Mouse (Mus musculus): ENCODE data around the gene Pygo1.

Pygo1 gene

DNA sequence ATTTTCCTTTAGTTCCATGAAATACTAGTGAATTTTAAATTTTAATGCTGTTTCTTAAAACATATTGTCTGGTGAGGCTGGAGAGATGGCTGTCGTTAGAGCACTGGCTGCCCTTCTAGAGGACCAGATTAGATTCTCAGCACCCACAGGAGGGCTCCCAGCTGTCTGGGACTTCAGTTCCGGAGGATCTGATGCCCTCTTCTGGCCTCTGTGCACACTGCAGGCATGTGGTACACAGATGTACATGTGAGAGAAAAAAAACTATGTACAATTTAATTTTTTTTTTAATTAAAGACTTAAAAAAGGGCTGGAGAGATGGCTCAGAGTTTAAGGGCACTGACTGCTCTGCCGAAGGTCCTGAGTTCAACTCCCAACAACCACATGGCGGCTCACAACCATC, 9.9 kb downstream of the Pygo1 start:
- in situ Hi-C loops (cut with MseI, MboI), result no loop called here

GRCm38 (mm10) chr9:72936301-72936700, 10.9 kb downstream of the Pygo1 start:
- in situ Hi-C loops (cut with MseI, MboI), result no loop called here

- in situ Hi-C loops (cut with MseI, MboI), result no loop called here
Measured at GRCm38 (mm10) chr9:72943424-72943823, 18.0 kb downstream of the Pygo1 start.

DNA sequence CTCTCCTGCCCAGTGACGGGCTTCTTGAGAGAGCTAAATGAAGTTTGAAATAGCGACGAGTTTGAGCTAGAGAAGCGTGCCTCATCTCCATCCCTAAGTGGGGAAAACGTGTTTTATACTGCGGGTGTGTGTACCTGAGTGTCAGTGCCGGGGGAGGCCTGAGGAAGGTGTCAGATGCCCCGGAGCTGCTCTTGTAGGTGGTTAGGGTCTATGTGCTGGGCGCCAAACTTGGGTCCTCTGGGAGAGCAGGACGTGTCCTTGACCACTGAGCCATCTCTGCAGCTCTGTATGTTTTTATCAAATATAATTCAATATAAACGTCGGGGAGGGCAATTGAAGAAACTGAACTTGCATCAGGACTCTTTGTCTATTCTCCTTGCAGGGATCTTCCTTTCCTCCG, 18.8 kb downstream of the Pygo1 start:
- in situ Hi-C loops (cut with MseI, MboI), result no loop called here

- in situ Hi-C loops (cut with MseI, MboI), result no loop called here
Measured at GRCm38 (mm10) chr9:72947010-72947409, 21.6 kb downstream of the Pygo1 start.

DNA sequence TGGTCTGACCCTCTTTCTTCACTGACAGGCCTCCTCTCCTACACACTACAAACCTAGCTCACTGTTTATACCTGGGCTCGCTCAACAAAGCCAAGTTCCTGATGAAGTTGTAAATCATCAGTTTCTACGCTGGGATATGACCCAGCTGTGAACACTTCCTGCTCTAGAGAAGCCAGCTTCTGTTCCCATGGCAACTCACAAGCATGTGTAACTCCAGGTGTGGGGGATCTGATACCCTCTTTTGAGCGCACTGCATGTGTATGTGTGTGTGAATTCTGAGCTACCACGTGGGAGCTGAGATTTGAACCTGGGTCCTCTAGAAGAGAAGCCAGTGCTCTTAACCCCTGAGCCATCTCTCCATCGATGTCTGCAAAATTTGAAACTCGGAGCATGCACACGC, 24.1 kb downstream of the Pygo1 start:
- in situ Hi-C loops (cut with MseI, MboI), result no loop called here

GRCm38 (mm10) chr9:72954746-72955145, 29.3 kb downstream of the Pygo1 start:
- in situ Hi-C loops (cut with MseI, MboI), result no loop called here

- in situ Hi-C loops (cut with MseI, MboI), result no loop called here
Measured at GRCm38 (mm10) chr9:72955546-72955945, 30.1 kb downstream of the Pygo1 start.

GRCm38 (mm10) chr9:72958521-72959450, 33.3 kb downstream of the Pygo1 start, which contains the start of the genes Dyx1c1 and Gm44503:
TSS of gene Dyx1c1 (plus strand) at chr9:72958785.
TSS of gene Gm44503 (plus strand) at chr9:72958852.
- in situ Hi-C loops (cut with MseI, MboI), result no loop called here

DNA sequence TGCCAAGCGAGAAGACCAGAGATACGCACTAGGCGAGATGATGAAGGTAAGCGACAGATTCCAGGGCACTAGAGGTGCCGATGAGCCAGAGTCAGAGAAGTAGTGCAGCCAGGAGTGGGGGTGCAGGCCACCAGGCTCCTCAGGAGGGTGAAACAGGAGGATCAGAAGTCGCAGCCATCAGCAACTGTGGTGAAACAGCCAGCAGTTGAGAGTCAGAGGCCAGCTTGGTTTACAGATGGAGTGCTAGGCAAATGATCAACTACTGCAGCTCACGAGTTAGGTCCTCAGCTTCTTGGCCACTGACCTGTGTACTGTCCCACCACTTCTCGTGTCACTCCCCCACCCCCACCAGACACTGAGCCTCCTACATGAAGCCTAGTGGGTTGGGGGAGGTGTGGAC, 35.9 kb downstream of the Pygo1 start:
- in situ Hi-C loops (cut with MseI, MboI), result loop anchor here in 1 of 2 experiments (10.0 kb wide), 1 partner anchor 133 kb away; no protein-coding TSS in a partner anchor

DNA sequence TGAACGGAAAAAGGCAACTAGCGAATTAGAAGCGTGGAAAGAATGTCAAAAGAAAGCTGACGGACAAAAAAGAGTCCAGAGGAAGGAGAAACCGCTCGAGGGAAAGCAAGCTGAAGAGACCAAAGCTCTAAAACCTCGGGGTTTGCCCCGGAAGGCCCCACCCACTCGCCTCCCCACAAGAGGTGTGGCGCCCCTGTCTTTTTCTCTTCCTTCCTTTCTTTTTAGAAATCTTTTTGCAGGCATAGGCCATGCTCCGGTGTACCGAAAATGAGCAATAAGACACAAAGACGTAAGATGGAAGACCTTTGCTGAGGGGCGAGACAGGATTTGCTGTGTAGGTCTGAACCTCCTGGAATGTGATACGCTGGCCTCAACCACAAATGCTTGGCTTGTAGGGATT, 36.5 kb downstream of the Pygo1 start:
- in situ Hi-C loops (cut with MseI, MboI), result loop anchor here in 1 of 2 experiments (10.0 kb wide), 1 partner anchor 133 kb away; no protein-coding TSS in a partner anchor

- in situ Hi-C loops (cut with MseI, MboI), result loop anchor here in 1 of 2 experiments (10.0 kb wide), 1 partner anchor 126 kb away; no protein-coding TSS in a partner anchor
Measured at GRCm38 (mm10) chr9:72968349-72969061, 43.1 kb downstream of the Pygo1 start.

GRCm38 (mm10) chr9:72969874-72970273, 44.4 kb downstream of the Pygo1 start:
- in situ Hi-C loops (cut with MseI, MboI), result loop anchor here in 1 of 2 experiments (10.0 kb wide), 1 partner anchor 125 kb away; no protein-coding TSS in a partner anchor

DNA sequence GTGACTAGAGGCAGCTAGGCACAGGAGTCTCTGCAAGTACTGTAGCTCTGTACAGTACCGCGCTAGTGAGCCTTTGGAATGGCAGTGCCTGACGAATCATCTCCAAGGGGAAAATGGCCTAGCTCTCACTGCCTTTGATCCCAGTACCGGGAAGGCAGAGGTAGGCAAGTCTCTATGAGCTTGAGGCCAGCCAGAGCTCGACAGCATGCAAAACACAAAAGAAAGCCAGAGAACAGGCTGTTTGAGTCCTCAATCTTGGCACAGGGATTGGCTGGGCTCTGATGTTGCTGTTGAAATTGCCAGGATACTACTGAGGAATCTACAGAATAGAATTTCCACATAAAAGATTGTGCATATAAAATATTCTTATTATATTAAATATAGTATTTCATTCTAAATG, 47.0 kb downstream of the Pygo1 start:
- in situ Hi-C loops (cut with MseI, MboI), result no loop called here

GRCm38 (mm10) chr9:72972984-72973383, 47.5 kb downstream of the Pygo1 start:
- in situ Hi-C loops (cut with MseI, MboI), result no loop called here

DNA sequence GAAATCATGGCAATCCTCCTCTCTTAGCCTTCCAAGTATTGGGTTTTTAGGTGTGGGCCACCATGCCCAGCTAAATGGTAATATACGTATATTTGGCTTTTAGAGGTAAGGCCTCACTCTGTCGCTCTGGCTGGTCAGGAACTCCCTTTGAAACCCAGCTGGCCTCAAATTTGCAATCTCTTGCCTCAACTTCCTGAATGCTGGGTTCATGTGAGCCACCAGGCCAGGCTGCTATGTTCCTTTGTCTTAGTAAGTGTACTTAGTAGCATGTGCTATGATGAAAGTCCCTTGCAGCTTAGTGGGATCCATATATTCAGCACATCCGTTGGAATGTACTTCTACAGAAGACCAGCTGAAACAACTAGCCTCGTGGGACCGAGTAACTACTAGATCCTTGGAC, 49.3 kb downstream of the Pygo1 start:
- in situ Hi-C loops (cut with MseI, MboI), result no loop called here

DNA sequence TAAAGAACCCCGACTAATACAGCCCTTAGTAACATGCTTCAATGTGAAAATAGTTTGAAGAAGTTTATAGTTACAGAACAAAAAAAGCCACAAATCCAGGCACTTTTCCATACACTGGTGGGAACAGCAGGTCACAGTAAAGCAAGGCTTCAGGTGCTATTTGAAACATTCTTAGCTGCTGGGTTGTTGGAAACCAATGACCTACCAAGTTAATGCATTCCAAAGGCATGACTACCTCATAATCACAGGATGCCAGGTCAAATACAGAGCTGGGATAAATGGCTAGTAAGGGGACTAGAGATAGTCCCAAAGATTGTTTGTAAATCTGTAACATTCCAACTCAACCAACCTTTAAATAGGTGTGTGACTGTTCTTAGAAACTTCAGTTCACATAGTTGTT, 49.8 kb downstream of the Pygo1 start:
- in situ Hi-C loops (cut with MseI, MboI), result no loop called here

DNA sequence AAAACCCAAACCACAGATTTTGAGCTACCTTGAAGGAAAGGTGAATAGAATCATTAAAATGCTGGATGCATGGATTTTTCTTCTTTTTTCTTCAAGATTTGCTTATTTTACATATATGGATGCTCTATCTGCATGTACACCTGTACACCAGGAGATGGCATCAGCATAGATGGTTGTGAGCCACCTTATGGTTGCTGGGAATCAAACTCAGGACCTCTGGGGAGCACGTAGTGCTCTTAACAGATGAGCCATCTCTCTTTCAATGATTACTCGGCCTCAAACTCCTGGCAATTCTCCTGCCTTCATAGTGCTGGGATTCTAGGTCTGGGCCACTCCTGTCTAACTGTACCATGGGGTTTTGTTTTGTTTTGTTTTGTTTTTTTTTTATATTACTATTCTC, 57.6 kb downstream of the Pygo1 start:
- in situ Hi-C loops (cut with MseI, MboI), result no loop called here

GRCm38 (mm10) chr9:72985250-72986220, 60.1 kb downstream of the Pygo1 start, which contains the start of the genes Ccpg1os and Ccpg1:
TSS of gene Ccpg1os (minus strand) at chr9:72985382.
TSS of gene Ccpg1 (plus strand) at chr9:72985429.
- in situ Hi-C loops (cut with MseI, MboI), result no loop called here

- in situ Hi-C loops (cut with MseI, MboI), result no loop called here
Measured at GRCm38 (mm10) chr9:72987703-72988102, 62.3 kb downstream of the Pygo1 start.

DNA sequence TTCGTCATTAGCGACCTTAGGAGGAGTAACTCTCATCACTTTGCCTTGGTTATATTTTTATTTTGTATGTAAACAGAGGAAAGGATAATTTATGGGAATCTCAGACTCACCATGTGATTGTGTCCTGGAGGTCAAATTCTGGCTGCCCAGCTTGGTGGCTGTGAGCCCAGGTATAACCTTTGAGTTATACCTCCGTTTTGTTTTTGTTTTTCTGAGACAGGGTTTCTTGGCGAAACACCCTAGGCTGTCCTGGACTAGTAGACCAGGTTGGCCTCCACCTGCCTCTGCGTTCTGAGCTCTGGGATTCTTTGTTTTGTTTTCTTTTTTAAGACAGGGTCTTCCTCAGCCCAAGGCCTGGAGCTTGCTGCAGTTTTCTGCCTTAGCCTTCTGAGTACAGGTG, 63.3 kb downstream of the Pygo1 start:
- in situ Hi-C loops (cut with MseI, MboI), result no loop called here

Data from mouse trophoblast stem cell (cell line).